Mouse (Mus musculus): ENCODE measurements around the gene Slc12a8. TPM values are rescaled to one million over a fixed set of nuclear protein-coding genes. Genes with fewer than 3 reads are reported as not detected.

The Slc12a8 gene
- total RNA-seq, 2 experiments from 2014 or later, result 1.1 to 1.9 TPM

DNA sequence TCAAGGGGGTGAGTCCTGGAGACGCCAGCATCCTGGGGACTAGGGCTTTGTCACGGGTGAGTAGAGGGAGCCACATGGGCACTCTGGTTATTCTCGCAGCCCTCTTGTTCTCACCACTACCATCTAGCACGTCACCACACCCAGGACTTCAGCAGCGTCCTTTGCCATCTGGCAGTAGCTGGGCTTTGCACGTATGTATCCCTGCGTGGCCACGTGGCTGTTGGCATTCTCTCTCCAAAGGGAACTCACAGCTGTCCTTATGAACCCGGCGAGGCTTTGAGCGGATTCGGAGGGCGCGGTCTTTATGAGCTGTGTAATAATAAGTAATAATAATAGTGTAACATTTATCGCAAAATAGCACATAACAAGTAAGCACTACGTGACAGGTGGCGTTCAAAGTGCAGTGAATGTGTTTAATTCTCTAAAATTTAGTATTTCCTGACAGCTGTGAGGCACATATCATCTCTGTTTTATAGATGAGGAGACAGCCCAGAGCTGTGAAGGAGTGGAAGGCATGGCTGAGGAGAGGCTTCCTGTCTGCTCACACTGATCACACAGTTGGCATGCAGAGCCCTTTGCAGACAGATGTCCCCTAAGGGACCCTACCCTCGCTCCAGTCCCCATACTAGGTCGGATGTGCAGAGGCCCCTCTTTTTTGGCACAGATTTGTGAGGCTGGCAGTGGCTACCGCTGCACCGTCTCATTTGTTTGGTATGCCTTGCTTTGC, 20.5 kb downstream of the Slc12a8 start:
- DNase-seq (ENCODE audit: low spot score in 2 of 2), result no peak

DNA sequence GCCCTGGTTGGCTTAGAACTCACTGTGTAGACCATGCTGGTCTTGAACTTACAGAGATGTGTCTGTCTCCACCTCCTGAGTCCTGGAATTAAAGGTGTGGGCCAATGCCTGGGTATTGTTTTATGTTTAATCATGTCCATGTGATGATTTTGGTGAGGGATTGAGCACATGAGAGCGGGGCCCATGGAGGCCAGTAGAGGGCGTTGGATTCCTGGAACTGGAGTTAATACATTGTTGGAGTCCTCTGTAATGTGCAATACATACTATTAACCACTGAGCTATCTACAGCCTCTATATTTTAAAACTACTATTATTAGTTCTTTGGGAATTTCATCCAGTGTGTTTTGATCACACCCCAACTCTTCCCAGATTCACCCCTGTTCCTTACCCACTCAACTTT, 27.2 kb downstream of the Slc12a8 start:
- DNase-seq (ENCODE audit: low spot score in 2 of 2), result no peak

DNA sequence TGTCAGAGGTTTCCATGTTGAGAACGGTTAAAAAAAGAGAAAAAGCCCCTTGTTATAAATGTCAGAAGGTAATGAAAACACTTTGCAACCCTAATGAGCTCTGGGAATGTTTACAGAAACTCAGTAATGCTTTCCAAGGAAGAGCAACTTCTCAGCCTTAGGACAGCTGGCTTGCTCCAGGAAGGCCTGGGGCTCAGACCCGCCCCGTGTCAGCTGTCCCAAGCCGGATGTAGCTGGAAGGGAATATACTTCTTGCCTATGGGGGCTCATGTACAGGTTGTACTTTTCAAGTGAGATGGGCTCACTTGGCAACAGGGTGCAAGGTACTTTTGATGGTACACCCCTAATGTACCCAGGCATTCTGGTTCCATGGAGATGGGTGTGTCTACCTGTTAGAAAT, 28.4 kb downstream of the Slc12a8 start:
- DNase-seq (ENCODE audit: low spot score in 2 of 2), result no peak

DNA sequence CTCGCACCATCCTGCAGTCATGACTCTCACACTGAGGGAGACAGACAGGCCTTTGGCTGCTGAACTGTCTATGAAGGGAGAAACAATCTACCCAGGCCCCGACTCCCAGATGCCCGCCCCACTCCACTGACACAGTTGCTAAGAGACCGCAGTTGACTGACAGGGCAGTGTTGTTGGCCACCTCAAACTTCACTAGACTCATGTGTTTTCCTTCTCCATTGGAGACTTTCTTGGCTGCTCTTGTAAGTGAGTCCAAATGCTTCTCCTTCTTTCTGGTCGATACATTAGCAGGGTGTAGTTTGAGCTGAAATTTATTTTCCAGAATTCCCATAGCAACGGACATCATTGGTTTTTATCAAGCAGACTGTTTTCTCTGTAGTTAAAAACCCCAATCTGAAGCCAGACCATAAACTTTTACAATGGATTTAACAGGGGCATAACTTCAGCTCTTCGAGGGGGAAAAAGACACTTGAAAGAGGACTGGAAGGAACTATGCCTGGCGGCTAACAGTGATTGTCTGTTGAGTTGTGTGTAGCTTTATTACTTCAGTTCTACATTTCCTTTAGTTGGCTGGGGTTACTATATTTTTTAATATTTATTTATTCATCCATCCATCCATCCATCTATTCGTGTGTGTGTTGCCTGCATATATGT, 36.7 kb downstream of the Slc12a8 start:
- DNase-seq (ENCODE audit: low spot score in 2 of 2), result no peak

DNA sequence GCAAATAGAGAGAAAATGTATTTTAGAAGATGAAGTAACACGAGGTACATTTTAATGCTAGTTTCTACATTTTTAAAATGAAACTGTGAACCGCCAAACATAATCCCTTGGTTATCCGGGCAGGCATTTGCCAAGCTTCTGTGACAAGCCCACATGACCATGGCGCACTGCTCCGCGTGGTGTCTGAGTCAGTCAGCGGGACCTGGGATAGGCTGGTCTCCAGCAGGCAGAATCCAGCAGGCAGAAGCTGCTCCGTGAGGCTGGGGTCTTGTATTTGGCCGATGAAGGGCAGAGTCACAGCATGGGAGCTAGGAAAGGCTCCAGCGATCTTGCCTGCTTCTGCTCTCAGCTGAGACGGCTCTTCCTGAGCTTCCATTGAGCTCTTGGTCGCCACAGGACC, 41.0 kb downstream of the Slc12a8 start:
- no peak for DNase-seq (ENCODE audit: low spot score in 2 of 2)

DNA sequence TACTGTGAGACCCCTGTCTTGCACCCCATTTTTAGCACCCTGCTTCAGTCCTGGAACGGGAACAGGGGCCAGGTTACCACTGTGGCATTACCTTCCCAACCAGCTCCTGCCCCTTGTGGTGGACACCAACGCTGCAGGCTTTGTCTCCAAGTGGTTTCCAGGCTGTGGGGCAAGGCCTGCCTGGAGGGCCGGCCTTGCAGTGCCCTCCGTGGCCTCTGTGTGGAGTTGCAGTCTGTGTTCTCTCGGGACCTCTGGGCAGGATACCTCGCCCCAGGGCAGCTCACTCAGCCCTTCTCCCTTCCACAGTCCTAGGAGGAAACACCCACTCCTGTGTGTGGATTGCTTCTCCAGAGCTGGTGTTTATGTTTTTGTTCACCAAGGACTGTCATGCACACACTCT, 43.2 kb downstream of the Slc12a8 start:
- peak; percentile 54 to 57 for DNase-seq (ENCODE audit: low spot score in 2 of 2)

DNA sequence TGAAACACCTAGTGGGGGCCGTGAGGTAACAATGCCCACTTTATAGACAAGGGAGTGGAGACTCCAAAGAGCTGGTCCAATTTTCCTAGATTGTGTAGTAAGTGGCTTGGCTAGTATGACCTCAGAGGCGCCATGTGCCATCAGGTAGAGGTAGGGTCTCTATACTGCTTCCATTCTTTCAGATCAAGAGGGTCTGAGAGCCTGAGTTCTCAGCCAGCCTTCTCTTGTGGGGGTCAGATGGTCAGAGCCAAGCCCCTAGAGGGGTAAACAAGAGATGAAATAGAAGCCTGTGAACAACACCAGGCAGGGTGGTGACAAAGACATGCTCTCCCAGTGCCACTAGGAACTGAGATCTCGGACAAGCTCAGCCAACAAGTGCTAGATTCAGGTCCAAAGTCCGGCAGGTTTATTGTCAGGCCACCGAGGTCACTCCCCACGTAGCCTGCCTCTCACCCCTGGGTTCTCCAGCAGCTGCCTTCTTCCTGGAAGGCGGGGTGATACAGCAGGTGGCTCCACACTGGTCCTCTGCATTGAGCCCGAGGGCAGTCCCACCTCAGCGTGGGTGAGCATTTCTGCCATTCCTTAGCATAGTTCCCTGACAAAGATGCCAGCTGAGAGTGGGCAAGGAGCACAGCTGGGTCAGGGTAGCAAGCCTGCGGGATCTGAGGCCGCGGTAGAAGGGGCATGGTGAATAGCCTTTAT, 44.3 kb downstream of the Slc12a8 start:
- DNase-seq (ENCODE audit: low spot score in 2 of 2), result no peak

DNA sequence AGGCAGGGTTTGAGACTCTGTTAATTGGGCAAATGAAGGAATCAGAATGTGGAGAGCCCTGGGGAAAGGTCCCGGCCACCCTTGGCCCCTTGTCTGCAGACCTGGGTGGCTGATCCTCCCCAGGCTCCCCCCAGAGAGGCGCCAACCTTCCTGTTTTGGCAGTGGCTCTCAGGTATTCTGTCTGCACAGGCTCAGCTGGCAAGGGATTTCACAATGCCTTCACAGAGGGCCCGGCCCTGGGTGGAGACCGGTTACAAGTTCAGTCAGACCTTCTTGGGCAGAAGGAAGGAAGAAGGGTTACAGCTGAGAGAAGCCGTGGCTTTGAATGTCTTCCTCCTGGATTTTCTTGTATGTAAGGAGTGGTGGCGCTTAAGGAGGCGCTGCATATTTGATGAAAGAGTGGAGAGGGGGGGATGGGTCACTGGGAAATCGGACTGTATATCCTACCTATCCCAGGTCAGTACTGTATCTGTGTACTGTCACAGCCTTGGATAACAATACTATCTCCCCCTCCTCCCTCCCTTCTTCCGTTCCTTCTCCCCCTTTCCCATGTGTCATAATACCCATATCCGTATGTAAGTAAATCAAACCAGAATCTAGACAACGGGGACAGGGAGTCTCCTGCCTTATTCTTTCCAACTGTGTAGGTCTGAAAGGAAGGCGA, 45.9 kb downstream of the Slc12a8 start:
- no peak for DNase-seq (ENCODE audit: low spot score in 2 of 2)

DNA sequence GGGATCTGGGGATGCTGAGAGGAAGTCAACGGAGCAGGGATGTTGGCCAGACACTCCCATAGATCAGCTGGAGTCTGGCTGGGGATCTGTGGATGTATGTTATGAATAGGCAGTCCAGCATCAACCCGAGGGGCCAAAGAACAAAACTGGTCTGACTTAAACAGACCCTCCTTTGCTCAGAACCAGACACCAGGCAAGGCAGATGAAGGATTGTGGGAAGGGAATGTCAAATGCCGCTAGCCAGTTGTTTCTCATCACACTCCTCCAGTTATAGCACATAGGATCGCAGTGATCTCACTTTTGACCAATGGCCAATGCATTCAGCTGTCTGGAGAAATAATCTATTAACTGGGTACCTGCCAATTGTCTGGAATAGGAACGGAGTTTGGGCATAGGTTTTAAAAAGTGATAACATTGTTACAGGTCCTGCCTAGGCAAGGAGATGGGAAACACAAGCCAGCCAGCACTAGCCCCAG, 46.4 kb downstream of the Slc12a8 start:
- DNase-seq (ENCODE audit: low spot score in 2 of 2), result no peak

DNA sequence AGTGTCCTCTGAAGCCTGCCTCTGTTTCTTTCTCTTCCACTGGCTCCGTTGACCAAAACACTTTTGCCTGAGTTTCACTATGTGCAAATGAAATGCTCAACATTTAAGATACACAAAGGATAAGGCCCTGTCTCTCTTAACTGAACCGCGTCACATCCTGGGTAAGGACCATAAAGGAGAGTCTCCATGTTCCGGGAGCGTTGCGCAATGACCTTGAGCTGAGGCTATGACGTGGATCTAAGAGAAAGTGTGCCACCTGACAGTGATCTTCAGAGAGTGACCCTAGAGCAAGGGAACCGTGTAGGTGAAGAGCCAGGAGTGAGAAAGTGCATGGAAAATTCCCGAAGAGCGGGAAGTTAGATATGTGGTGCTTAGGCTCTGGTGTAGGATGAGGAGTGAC, 49.3 kb downstream of the Slc12a8 start:
- no peak for DNase-seq (ENCODE audit: low spot score in 2 of 2)

DNA sequence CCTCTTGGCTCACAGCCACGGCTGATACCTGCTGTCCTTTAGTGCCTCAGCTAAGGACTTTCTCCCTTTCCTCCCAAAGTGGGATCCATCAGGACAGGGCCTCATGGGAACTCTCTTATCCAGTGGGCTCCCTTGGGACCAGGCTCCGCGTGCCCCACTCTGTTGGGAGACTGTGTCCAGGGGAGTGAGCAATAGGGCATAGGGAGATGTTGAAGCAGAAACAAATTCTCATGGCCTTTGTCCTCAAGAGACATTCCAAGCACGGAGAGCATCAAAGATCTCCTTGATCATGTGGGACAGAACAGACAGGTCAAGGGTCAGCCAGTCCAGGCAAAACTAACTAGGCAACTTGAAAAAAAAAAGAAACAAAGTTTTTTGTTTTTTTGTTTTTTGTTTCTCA, 50.6 kb downstream of the Slc12a8 start:
- no peak for DNase-seq (ENCODE audit: low spot score in 2 of 2)

DNA sequence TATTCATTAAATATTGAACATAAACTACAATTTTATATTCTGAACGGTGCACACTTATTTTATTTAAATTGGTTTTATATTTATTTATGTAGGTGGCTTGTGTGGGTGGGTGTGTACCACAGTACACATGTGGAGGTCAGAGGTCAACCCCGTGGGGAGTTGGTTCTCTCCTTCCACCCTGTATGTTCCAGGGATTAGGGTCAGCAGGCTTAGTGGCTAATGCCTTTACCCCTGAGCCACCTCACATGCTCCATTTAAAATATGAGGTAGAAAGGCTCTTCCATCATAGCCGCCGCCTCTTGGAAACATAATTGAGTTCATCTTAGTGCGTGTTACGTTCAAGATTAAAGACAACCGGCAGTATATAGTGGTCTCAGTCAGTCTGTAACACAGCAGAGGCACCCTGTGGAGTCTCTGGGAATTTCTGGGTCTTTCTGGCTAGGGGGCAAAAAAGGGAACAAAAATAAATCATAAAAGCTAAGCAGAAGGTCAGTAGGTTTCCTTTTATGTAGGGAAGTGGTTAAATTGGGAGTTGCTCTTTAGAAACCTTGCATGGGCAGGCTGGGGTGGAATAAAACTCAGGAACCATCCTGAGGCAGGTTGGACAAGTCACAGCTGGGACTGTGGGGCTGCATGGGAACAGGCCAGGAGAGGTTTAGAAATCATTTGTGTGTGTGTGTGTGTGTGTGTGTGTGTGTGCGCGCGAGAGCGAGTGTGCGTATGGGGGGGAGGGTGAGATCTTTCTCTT, 51.3 kb downstream of the Slc12a8 start:
- no peak for DNase-seq (ENCODE audit: low spot score in 2 of 2)

DNA sequence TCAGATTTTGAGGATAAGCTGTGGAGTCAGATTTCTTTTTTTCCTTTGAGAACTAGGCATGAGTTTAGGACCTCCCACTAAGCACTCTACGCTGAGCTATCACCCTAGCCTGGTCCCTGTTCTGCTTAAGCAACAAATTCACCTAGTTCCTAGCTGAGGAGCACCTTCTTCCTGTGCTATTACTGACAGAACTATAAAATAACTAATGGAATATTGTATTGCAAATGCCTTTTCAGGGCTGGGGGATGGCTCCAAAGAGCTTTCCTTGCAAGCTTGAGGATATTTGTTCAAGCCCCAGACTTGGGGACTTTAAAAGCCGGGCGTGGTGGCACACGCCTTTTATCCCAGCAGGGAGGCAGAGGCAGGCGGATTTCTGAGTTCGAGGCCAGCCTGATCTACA, 55.5 kb downstream of the Slc12a8 start:
- DNase-seq (ENCODE audit: low spot score in 2 of 2), result no peak

DNA sequence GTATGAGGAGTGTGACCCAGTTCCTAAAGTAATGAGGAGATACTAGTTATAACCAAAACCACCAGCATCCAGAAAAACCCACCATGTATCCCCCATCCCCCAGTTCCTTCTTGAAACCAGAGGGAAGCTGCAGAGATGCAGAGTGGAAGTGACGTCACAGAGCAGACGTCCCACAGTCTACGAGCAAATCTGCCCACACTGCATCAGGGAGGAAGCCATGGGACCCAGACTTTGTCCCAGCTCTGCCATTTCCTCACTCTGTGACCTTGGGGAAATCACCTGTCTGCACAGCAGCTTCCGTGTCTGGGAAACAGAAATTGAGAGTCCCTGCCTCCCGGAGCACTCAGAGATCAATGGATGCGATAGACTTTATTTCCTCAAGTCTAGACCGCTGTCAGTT, 56.6 kb downstream of the Slc12a8 start:
- DNase-seq (ENCODE audit: low spot score in 2 of 2), result no peak

DNA sequence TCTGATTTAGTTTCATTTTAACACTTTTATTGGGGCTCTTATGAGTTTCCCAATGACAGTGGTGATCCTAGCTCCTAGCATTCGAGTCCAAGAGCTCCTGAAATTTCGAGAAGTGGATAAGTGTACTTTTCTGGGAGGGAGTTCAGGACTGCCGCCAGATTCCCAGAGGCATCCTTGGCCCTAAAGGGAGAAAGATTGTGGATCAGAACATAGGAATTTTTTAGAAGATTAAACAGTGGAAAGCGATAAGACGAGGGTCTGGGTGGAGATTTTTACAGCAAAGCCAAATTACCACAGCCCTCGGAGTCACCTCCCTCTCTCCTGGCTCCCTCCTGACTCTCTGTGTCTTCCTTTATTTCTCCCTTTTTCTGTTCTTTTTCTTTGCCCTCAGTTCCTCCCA, 58.6 kb downstream of the Slc12a8 start:
- no peak for DNase-seq (ENCODE audit: low spot score in 2 of 2)

DNA sequence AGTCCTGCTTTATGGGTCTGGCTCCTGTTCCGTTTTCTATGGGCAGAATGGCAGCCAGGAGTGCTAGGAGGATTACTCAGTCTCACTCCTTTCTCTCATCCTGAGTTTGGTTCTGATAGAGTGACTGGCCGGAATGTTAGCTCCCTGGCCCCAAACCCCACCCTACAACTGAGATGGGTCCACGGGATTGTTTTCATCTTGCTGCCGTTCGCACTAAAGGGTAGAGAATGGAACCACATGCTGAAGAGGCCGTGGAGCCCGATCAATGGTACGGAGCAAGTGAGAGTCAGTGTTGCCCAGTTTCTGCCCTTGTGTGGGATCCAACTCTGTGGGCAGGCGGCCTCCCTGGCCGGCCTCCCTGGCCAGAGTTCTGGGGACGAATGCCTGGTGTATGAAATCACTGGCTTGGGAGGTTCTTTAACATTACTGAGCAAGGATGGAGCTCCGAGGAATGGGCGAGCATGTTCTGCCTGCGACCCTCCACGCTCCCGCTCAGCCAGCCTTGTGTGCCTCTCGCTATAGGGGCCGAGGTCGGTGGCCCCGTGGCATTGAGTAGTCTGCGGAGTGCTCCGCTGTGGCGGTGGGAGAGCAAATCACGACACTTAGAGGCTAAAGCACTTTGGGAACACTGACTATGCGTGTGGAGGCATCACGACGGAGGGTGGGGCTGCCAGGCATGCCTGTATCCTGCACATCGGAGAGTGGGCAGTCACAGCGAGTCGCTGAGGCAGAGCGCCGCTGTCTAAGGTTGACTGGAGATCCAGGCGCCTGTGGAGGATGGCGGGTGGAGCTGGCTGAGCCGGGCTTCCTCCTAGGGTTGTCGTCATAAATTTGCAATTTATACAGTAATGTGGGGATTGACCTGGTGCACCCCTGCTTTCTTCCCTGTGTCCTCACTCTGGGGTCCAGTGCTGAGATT, 59.4 kb downstream of the Slc12a8 start:
- peak in 1 of 2 experiments; percentile 29 for DNase-seq (ENCODE audit: low spot score in 2 of 2)

DNA sequence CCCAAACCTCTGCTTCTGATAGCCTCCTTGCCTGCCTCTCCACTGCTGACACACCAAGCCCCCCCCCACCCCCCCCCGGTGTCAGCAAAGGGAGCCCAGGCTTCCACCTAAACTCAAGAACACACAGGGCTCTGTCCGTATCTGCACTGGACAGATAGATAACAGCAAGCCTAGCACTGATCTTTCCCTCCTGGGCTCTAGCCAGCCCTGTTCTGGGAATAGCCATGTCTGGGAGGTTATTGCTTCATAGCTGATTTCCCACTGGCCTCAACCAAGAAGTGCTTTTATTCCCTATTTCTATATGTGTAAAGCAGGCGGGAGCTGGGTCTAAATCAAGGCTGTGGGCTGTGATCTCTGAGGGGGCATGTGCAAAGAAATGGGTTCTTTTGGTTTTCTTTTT, 61.3 kb downstream of the Slc12a8 start:
- DNase-seq (ENCODE audit: low spot score in 2 of 2), result no peak

DNA sequence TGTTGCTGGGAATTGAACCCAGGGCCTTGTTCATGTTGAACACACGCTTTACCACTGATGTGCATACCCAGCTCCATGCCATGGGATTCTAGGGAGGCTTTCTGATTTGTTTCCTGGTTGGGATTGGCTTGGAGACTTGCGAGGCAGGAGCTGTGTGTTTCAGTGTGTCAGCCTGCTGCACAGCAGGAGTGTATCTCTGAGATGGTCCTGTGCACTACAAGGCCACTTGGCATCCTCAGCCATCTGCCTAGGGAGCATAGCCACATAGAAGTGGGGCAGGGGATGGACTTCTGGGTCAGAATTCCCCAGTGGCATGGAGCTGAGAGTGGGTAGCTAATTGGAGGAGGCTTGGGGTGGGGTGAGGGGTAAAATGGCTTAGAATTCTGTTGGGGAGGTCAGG, 63.2 kb downstream of the Slc12a8 start:
- no peak for DNase-seq (ENCODE audit: low spot score in 2 of 2)

DNA sequence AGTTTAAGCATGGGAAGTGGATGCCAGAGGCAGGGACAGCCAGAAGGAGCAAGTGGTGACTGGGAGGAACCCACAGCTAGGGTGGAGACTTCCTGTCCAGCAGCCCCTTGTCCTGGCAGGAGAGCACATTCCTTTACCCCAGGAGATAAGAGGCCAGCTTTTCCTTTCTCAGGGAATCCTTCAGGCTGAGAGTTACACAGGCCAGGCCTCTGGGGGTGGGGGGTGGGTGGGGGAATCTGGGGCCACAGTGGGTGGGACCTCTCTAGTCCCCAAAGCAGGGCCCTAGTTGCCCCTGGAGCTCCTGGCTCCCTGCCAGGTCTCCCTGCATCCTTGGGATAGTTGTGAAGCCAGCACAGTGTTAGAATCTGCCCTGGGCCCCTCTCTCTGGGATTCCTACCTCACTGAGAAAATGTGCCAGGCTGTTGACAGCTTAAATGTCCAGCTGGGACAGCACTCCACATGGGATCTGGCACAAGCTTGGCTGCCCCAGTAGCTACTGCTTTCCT, 63.7 kb downstream of the Slc12a8 start:
- DNase-seq (ENCODE audit: low spot score in 2 of 2), result no peak

DNA sequence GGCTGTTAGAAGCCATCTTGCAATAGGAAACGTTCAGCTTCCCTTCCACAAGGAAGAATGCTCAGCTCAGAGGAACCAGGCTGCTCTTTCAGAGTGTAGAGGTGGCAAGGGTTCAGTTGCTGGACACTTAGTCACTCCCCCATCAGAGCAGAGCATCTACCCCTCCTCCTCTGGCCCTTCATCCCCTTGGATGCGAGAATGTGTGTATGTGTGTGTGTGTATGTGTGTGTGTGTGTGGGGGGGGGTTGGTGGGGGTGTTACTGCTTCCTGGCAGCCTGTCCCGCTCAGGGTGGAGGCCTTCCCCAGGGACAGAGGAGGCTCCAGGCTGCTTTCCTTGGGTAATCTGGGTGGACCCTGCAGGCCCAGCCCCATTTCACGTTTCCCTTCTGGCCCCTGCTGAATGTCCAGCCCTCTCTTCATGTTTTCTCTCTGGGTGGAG, 64.6 kb downstream of the Slc12a8 start:
- no peak for DNase-seq (ENCODE audit: low spot score in 2 of 2)
